ENCODE assay signal across 20 mouse cellular contexts in genomic region chr1:39456421-39456853, GRCm38 (mm10). TPM values are rescaled to one million over a fixed set of nuclear protein-coding genes. Genes with fewer than 3 reads are reported as not detected.
DNase-seq lines count a peak whose midpoint lies in the region; ATAC-seq lines count a peak whose summit lies in the region.
"Had no signal": no experiment of that assay in that cellular context is flagged by ENCODE, and none has a peak within 500 bp of the region (broad histone marks: within the 10 kb centered on the region; RNA-seq: fewer than 3 reads in every experiment).

No protein-coding gene starts in this region.

- 83% methylated on average over 5 of the region's 5 CpGs for WGBS in hindbrain, embryonic 13.5 days
- 80% methylated on average over 5 of the region's 5 CpGs for WGBS in hindbrain, embryonic 12.5 days
- 58% methylated on average over 5 of the region's 5 CpGs for WGBS in lung, embryonic 15.5 days

- peak; percentile 32 for DNase-seq in cerebellum, adult 9-10 months
- no peak for DNase-seq in cerebellum, postnatal 10 days
- DNase-seq in lung, postnatal 14 days = no peak
- DNase-seq in ZHBTc4 (ENCODE audit: low read depth, low spot score) (peak; percentile 83), MN1 (ENCODE audit: low spot score) (no peak)
- DNase-seq: gastrocnemius, postnatal 14 days; heart, adult 18-20 months; heart, postnatal 14 days; kidney, adult 8-10 months; kidney, postnatal 25 days; retina, postnatal 1 day had no signal

- 0 out of 2 replicates have a peak, but pooled peaks have one; percentile 28 for ATAC-seq in hindbrain, embryonic 13.5 days (ENCODE audit: low FRiP score)
- ATAC-seq in hindbrain, embryonic 12.5 days (ENCODE audit: low FRiP score) = no peak
- peak; percentile 29; the same call in 1 of the 2 replicates for ATAC-seq in lung, embryonic 15.5 days (ENCODE audit: borderline replicate concordance, extremely low read depth, low FRiP score, low TSS enrichment)
- ATAC-seq: forebrain, embryonic 13.5 days; inflammation-experienced regulatory T-cells, adult 6 months; midbrain, embryonic 13.5 days had no signal

- H3K4me2 ChIP-seq in hindbrain, embryonic 13.5 days = no peak overlapping the region
- no peak overlapping the region for H3K4me2 ChIP-seq in hindbrain, embryonic 12.5 days (replicated peaks)
- H3K4me2 ChIP-seq in lung, embryonic 15.5 days = no peak overlapping the region
- H3K4me2 ChIP-seq: forebrain, embryonic 13.5 days; limb, embryonic 15.5 days; midbrain, embryonic 13.5 days; stomach, embryonic 15.5 days had no signal

- H3K9ac ChIP-seq in hindbrain, embryonic 13.5 days = no peak overlapping the region
- H3K9ac ChIP-seq in hindbrain, embryonic 12.5 days = no peak overlapping the region
- no peak overlapping the region for H3K9ac ChIP-seq in lung, embryonic 15.5 days
- H3K9ac ChIP-seq: forebrain, embryonic 13.5 days; limb, embryonic 15.5 days; midbrain, embryonic 13.5 days; stomach, embryonic 15.5 days had no signal

- H3K4me3 ChIP-seq in hindbrain, embryonic 13.5 days = no peak overlapping the region
- no peak overlapping the region for H3K4me3 ChIP-seq in hindbrain, embryonic 12.5 days
- H3K4me3 ChIP-seq in lung, embryonic 15.5 days = no peak overlapping the region
- H3K4me3 ChIP-seq: erythroblast, embryonic 14.5 days; forebrain, embryonic 13.5 days; limb, embryonic 15.5 days; midbrain, embryonic 13.5 days; stomach, embryonic 15.5 days had no signal

- H3K27me3 ChIP-seq in hindbrain, embryonic 13.5 days = no peaks in the 10 kb centered on the region
- H3K27me3 ChIP-seq in hindbrain, embryonic 12.5 days = no peaks in the 10 kb centered on the region
- no peaks in the 10 kb centered on the region for H3K27me3 ChIP-seq in lung, embryonic 15.5 days
- H3K27me3 ChIP-seq: forebrain, embryonic 13.5 days; limb, embryonic 15.5 days; midbrain, embryonic 13.5 days; stomach, embryonic 15.5 days had no signal

- no peaks in the 10 kb centered on the region for H3K9me3 ChIP-seq in hindbrain, embryonic 13.5 days
- no peaks in the 10 kb centered on the region for H3K9me3 ChIP-seq in hindbrain, embryonic 12.5 days (replicated peaks)
- no peaks in the 10 kb centered on the region for H3K9me3 ChIP-seq in lung, embryonic 15.5 days
- H3K9me3 ChIP-seq: forebrain, embryonic 13.5 days; limb, embryonic 15.5 days; midbrain, embryonic 13.5 days; stomach, embryonic 15.5 days had no signal

- H3K27ac ChIP-seq in hindbrain, embryonic 13.5 days = no peak overlapping the region
- H3K27ac ChIP-seq in hindbrain, embryonic 12.5 days = no peak overlapping the region
- peak overlapping the region; percentile 42 for H3K27ac ChIP-seq in lung, embryonic 15.5 days
- H3K27ac ChIP-seq: forebrain, embryonic 13.5 days; limb, embryonic 15.5 days; midbrain, embryonic 13.5 days; stomach, embryonic 15.5 days had no signal

- H3K36me3 ChIP-seq in hindbrain, embryonic 13.5 days = no peaks in the 10 kb centered on the region
- no peaks in the 10 kb centered on the region for H3K36me3 ChIP-seq in hindbrain, embryonic 12.5 days
- no peaks in the 10 kb centered on the region for H3K36me3 ChIP-seq in lung, embryonic 15.5 days
- H3K36me3 ChIP-seq: limb, embryonic 15.5 days; midbrain, embryonic 13.5 days; stomach, embryonic 15.5 days had no signal

- H3K4me1 ChIP-seq in hindbrain, embryonic 13.5 days (replicated peaks) = peaks cover 9% of the 10 kb centered on the region; the same call in 1 of the 2 replicates
- peaks cover 8% of the 10 kb centered on the region; the same call in 1 of the 2 replicates for H3K4me1 ChIP-seq in hindbrain, embryonic 12.5 days
- peaks cover 36% of the 10 kb centered on the region for H3K4me1 ChIP-seq in lung, embryonic 15.5 days

RNA-seq across cellular contexts. Expression of gene Tbc1d8, which starts 22.1 kb away (rescaled TPM):
- 8.2 and 8.5 TPM in 2 replicates for polyA plus RNA-seq in hindbrain, embryonic 13.5 days (2015; fragmentation: Nextera tagmentation; extraction: Ambion mirVana)
- 8.6 and 10.2 TPM in 2 replicates for polyA plus RNA-seq in hindbrain, embryonic 12.5 days (2016; fragmentation: Nextera tagmentation; extraction: Ambion mirVana)
- polyA plus RNA-seq in lung, embryonic 15.5 days (2015; fragmentation: Nextera tagmentation; extraction: Ambion mirVana) = 10.6 and 13.4 TPM in 2 replicates

Comparison
In these comparisons a context has a peak if more than half of its experiments do, and no peak if none do; other contexts are left out.
1. DNase-seq: peak in cerebellum, adult 9-10 months (single experiment) and ZHBTc4 (single experiment); none in cerebellum, postnatal 10 days (0 of 2), lung, postnatal 14 days (single experiment) and MN1 (single experiment).